Mouse (Mus musculus): ENCODE measurements at regions not wholly inside any gene's neighbourhood (a gene's known extent, or its start where the extent isn't known, plus 50 kb on each side); places are given as distances from the start of the nearest gene placed in this dataset.

GRCm38 (mm10) chr9:46411686-46412085, 91.9 kb upstream of the 4931429L15Rik start:
- TF ChIP-seq CTCF (IDR thresholded peaks at IDR 0.05 in 2 of 3, conservative IDR thresholded peaks at IDR 0.05 in 1 of 3; ENCODE audit: control insufficient read depth in 1 of 3, insufficient read depth in 1 of 3, low read depth in 2 of 3, low read length in 3 of 3, poor library complexity in 1 of 3, severe bottlenecking in 1 of 3) (no peak), E2F4 (IDR thresholded peaks at IDR 0.05; ENCODE audit: borderline replicate concordance, low read depth, low read length) (no peak), ZC3H11A (IDR thresholded peaks at IDR 0.05; ENCODE audit: low read depth, low read length) (no peak), POLR2A (IDR thresholded peaks at IDR 0.05; ENCODE audit: control insufficient read depth in 1 of 2, insufficient read depth in 1 of 2, low read depth in 1 of 2, low read length in 2 of 2, poor library complexity in 1 of 2) (no peak), MXI1 (IDR thresholded peaks at IDR 0.05; ENCODE audit: low read depth, low read length) (no peak)

Data from MEL (cell line).